Mouse (Mus musculus) v-Abl transformed pro-B cells (cell line): ENCODE data around the gene Stac.

Experiments
- in situ Hi-C, 2 experiments: fragments of 400-800 bp; cut with MboI; formaldehyde crosslinking; loops; one replicate each; pipeline ENCODE4 v1.15.1; 2025; ENCODE audit not compliant: unreplicated experiment in 2 of 2

The Stac gene

GRCm38 (mm10) chr9:111689680-111690483 is at the start of gene Stac:
Gene Stac, minus strand, starts transcription at chr9:111690348.
- in situ Hi-C loops = no loop called here

- in situ Hi-C loops = no loop called here
Measured at GRCm38 (mm10) chr9:111739431-111740245, 49.5 kb upstream of the Stac start.

GRCm38 (mm10) chr9:111739026-111739425 is 48.9 kb upstream of the Stac start:
- in situ Hi-C loops = no loop called here

GRCm38 (mm10) chr9:111737796-111738195 is 47.6 kb upstream of the Stac start:
- in situ Hi-C loops = no loop called here

- in situ Hi-C loops = no loop called here
Measured at GRCm38 (mm10) chr9:111735931-111736330, 45.8 kb upstream of the Stac start.

- in situ Hi-C loops = no loop called here
Measured at GRCm38 (mm10) chr9:111731939-111732670, 42.0 kb upstream of the Stac start.

- in situ Hi-C loops = no loop called here
Measured at GRCm38 (mm10) chr9:111724981-111725593, 34.9 kb upstream of the Stac start.

GRCm38 (mm10) chr9:111714457-111714856 is 24.3 kb upstream of the Stac start:
- in situ Hi-C loops = no loop called here

- in situ Hi-C loops = no loop called here
Measured at GRCm38 (mm10) chr9:111700101-111700500, 10.0 kb upstream of the Stac start.

- in situ Hi-C loops = no loop called here
Measured at GRCm38 (mm10) chr9:111690484-111690855, 322 bp upstream of the Stac start.

GRCm38 (mm10) chr9:111689146-111689545 is 1.0 kb downstream of the Stac start:
- in situ Hi-C loops = no loop called here

GRCm38 (mm10) chr9:111684170-111684569 is 6.0 kb downstream of the Stac start:
- in situ Hi-C loops = no loop called here

- in situ Hi-C loops = no loop called here
Measured at GRCm38 (mm10) chr9:111679516-111679915, 10.6 kb downstream of the Stac start.

- in situ Hi-C loops = no loop called here
Measured at GRCm38 (mm10) chr9:111669816-111670215, 20.3 kb downstream of the Stac start.

- in situ Hi-C loops = no loop called here
Measured at GRCm38 (mm10) chr9:111655066-111655465, 35.1 kb downstream of the Stac start.

- in situ Hi-C loops = no loop called here
Measured at GRCm38 (mm10) chr9:111644228-111644627, 45.9 kb downstream of the Stac start.

GRCm38 (mm10) chr9:111643369-111643768 is 46.8 kb downstream of the Stac start:
- in situ Hi-C loops = no loop called here

GRCm38 (mm10) chr9:111637641-111638040 is 52.5 kb downstream of the Stac start:
- in situ Hi-C loops = no loop called here

GRCm38 (mm10) chr9:111632833-111633232 is 57.3 kb downstream of the Stac start:
- in situ Hi-C loops = no loop called here

GRCm38 (mm10) chr9:111621191-111621590 is 69.0 kb downstream of the Stac start:
- in situ Hi-C loops = no loop called here

- in situ Hi-C loops = no loop called here
Measured at GRCm38 (mm10) chr9:111611341-111611740, 78.8 kb downstream of the Stac start.
